Mouse (Mus musculus) liver, embryonic 13.5 days (tissue): ENCODE results near the gene Nvl. TPM values are rescaled to one million over a fixed set of nuclear protein-coding genes. Genes with fewer than 3 reads are reported as not detected.

Source experiments
- ATAC-seq: fragments of 200-750 bp; cut with Nextera tagmentation; 2 replicates; pipeline ENCODE4 v1.8.0; 2017; ENCODE audit warnings: low read depth, mild to moderate bottlenecking, moderate number of reproducible peaks, moderate library complexity
- DNase-seq: peaks from one replicate; pipeline ENCODE4 v3.0.0; 2022
- H3K27ac ChIP-seq: fragments of 300-500 bp; sonication (generic); 2 replicates; pipeline ENCODE4 v1.5.1; 2015; ENCODE audit warnings: moderate library complexity, mild to moderate bottlenecking, inconsistent platforms
- H3K27me3 ChIP-seq: fragments of 300-500 bp; sonication (generic); 2 replicates; pipeline ENCODE4 v1.6.1; 2015; ENCODE audit warnings: mild to moderate bottlenecking, inconsistent platforms
- H3K36me3 ChIP-seq: fragments of 300-500 bp; sonication (generic); 2 replicates; pipeline ENCODE4 v1.6.1; 2015; ENCODE audit warnings: mild to moderate bottlenecking, inconsistent platforms
- H3K4me1 ChIP-seq: fragments of 300-500 bp; sonication (generic); replicated peaks from 2 replicates; pipeline ENCODE4 v1.6.1; 2015; ENCODE audit warnings: inconsistent platforms
- H3K4me2 ChIP-seq: fragments of 300-500 bp; sonication (generic); 2 replicates; pipeline ENCODE4 v1.6.1; 2015; ENCODE audit warnings: inconsistent platforms, mild to moderate bottlenecking, moderate library complexity
- H3K4me3 ChIP-seq: fragments of 300-500 bp; sonication (generic); replicated peaks from 2 replicates; pipeline ENCODE4 v1.5.1; 2015; ENCODE audit warnings: mild to moderate bottlenecking, inconsistent platforms
- H3K9ac ChIP-seq: fragments of 300-500 bp; sonication (generic); 2 replicates; pipeline ENCODE4 v1.6.1; 2015; ENCODE audit warnings: mild to moderate bottlenecking, inconsistent platforms
- H3K9me3 ChIP-seq: fragments of 300-500 bp; sonication (generic); replicated peaks from 2 replicates; pipeline ENCODE4 v1.6.1; 2016; ENCODE audit warnings: inconsistent platforms
- WGBS: fragments of 180-500 bp; shearing (Covaris S2); methylation state at CpG from one replicate; pipeline ENCODE4 v1.1.7; 2015; ENCODE audit not compliant: insufficient replicate concordance; 5-methylcytosine and 5-hydroxymethylcytosine counted together
- polyA plus RNA-seq: library from polyadenylated mRNA; unstranded; fragments of >200 nt; fragmentation: Nextera tagmentation; extraction: Ambion mirVana; gene quantifications from 2 replicates; pipeline ENCODE4 v1.2.1, GENCODE M21; 2015

Gene Nvl
- polyA plus RNA-seq, 1 experiment from 2014 or later, result 13.8 TPM

- 29% methylated on average over 1 of the region's 1 CpGs for WGBS
- Histone ChIP-seq H3K9me3 (no peaks in the 10 kb centered on the region), H3K4me1 (0 out of 2 replicates have a peak, but pooled peaks cover 4% of the 10 kb centered on the region), H3K4me3 (no peak overlapping the region), H3K36me3 (no peaks in the 10 kb centered on the region), H3K9ac (no peak overlapping the region), H3K27me3 (peaks cover 7% of the 10 kb centered on the region; the same call in 1 of the 2 replicates), H3K4me2 (no peak overlapping the region), H3K27ac (no peak overlapping the region)
- DNase-seq (no peak), ATAC-seq (0 out of 2 replicates have a peak, but pooled peaks have one; percentile 39)
Observed at GRCm38 (mm10) chr1:181068344-181068743, 75.7 kb downstream of the Nvl start.

GRCm38 (mm10) chr1:181064648-181065047 lies 79.4 kb downstream of the Nvl start:
- Histone ChIP-seq H3K36me3 (no peaks in the 10 kb centered on the region), H3K4me3 (no peak overlapping the region), H3K9ac (no peak overlapping the region), H3K27me3 (no peaks in the 10 kb centered on the region), H3K4me1 (0 out of 2 replicates have a peak, but pooled peaks cover 4% of the 10 kb centered on the region), H3K27ac (no peak overlapping the region), H3K9me3 (no peaks in the 10 kb centered on the region), H3K4me2 (no peak overlapping the region)
- 74% methylated on average over 6 of the region's 6 CpGs for WGBS
- ATAC-seq, result no peak
- no peak for DNase-seq

- DNase-seq (no peak), ATAC-seq (no peak)
- WGBS, result 57% methylated on average over 2 of the region's 2 CpGs
- Histone ChIP-seq H3K27ac (no peak overlapping the region), H3K4me2 (no peak overlapping the region), H3K27me3 (0 out of 2 replicates have a peak, but pooled peaks cover 3% of the 10 kb centered on the region), H3K4me3 (no peak overlapping the region), H3K4me1 (0 out of 2 replicates have a peak, but pooled peaks cover 4% of the 10 kb centered on the region), H3K9ac (no peak overlapping the region), H3K36me3 (no peaks in the 10 kb centered on the region), H3K9me3 (no peaks in the 10 kb centered on the region)
Observed at GRCm38 (mm10) chr1:181063991-181064390, 80.0 kb downstream of the Nvl start.

- no peak for DNase-seq
- H3K36me3 ChIP-seq, result no peaks in the 10 kb centered on the region
- no peak overlapping the region for H3K9ac ChIP-seq
- no peak overlapping the region for H3K4me2 ChIP-seq
- H3K27ac ChIP-seq, result no peak overlapping the region
- WGBS, result 51% methylated on average over 3 of the region's 3 CpGs
- no peak overlapping the region for H3K4me3 ChIP-seq
- 0 out of 2 replicates have a peak, but pooled peaks cover 3% of the 10 kb centered on the region for H3K27me3 ChIP-seq
- no peak for ATAC-seq
- H3K9me3 ChIP-seq, result no peaks in the 10 kb centered on the region
- no peaks in the 10 kb centered on the region for H3K4me1 ChIP-seq
Observed at GRCm38 (mm10) chr1:181061784-181062485, 82.1 kb downstream of the Nvl start.

GRCm38 (mm10) chr1:181052898-181053297 lies 91.1 kb downstream of the Nvl start:
- ATAC-seq, result no peak
- Histone ChIP-seq H3K4me2 (no peak overlapping the region), H3K27ac (no peak overlapping the region), H3K4me3 (no peak overlapping the region), H3K9me3 (no peaks in the 10 kb centered on the region), H3K27me3 (no peaks in the 10 kb centered on the region), H3K4me1 (no peaks in the 10 kb centered on the region), H3K9ac (no peak overlapping the region), H3K36me3 (no peaks in the 10 kb centered on the region)
- 45% methylated on average over 4 of the region's 4 CpGs for WGBS
- DNase-seq, result no peak

GRCm38 (mm10) chr1:181050937-181051336 lies 93.1 kb downstream of the Nvl start, which contains the start of gene 9130409I23Rik:
Gene 9130409I23Rik (plus strand): TSS chr1:181051237.
- DNase-seq (no peak), ATAC-seq (no peak)
- Histone ChIP-seq H3K27me3 (no peaks in the 10 kb centered on the region), H3K4me3 (no peak within 1 kb of the TSS), H3K4me1 (no peaks in the 10 kb centered on the region), H3K9me3 (no peaks in the 10 kb centered on the region), H3K36me3 (no peaks in the 10 kb centered on the region), H3K4me2 (no peak within 1 kb of the TSS), H3K9ac (no peak within 1 kb of the TSS), H3K27ac (no peak within 1 kb of the TSS)
- 70% methylated on average over 6 of the region's 6 CpGs for WGBS

GRCm38 (mm10) chr1:181049328-181049842 lies 94.6 kb downstream of the Nvl start:
- no peaks in the 10 kb centered on the region for H3K36me3 ChIP-seq
- H3K9me3 ChIP-seq, result no peaks in the 10 kb centered on the region
- no peak overlapping the region for H3K4me2 ChIP-seq
- H3K27me3 ChIP-seq, result 0 out of 2 replicates have a peak, but pooled peaks cover 1% of the 10 kb centered on the region
- H3K27ac ChIP-seq, result no peak overlapping the region
- H3K9ac ChIP-seq, result no peak overlapping the region
- ATAC-seq (no peak), DNase-seq (no peak)
- no peaks in the 10 kb centered on the region for H3K4me1 ChIP-seq
- H3K4me3 ChIP-seq, result no peak overlapping the region

- H3K9ac ChIP-seq, result no peak overlapping the region
- H3K27me3 ChIP-seq, result 0 out of 2 replicates have a peak, but pooled peaks cover 4% of the 10 kb centered on the region
- no peak overlapping the region for H3K27ac ChIP-seq
- no peaks in the 10 kb centered on the region for H3K36me3 ChIP-seq
- no peak overlapping the region for H3K4me3 ChIP-seq
- H3K9me3 ChIP-seq, result no peaks in the 10 kb centered on the region
- ATAC-seq, result no peak
- H3K4me1 ChIP-seq, result no peaks in the 10 kb centered on the region
- H3K4me2 ChIP-seq, result no peak overlapping the region
- DNase-seq, result no peak
- 28% methylated on average over 1 of the region's 1 CpGs for WGBS
Observed at GRCm38 (mm10) chr1:181047520-181047919, 96.5 kb downstream of the Nvl start.

GRCm38 (mm10) chr1:181039652-181040051 lies 104.4 kb downstream of the Nvl start:
- 0 out of 2 replicates have a peak, but pooled peaks have one; percentile 34 for ATAC-seq
- Histone ChIP-seq H3K36me3 (no peaks in the 10 kb centered on the region), H3K4me3 (no peak overlapping the region), H3K27me3 (peaks cover 18% of the 10 kb centered on the region), H3K9ac (no peak overlapping the region), H3K4me2 (no peak overlapping the region), H3K9me3 (no peaks in the 10 kb centered on the region), H3K27ac (no peak overlapping the region), H3K4me1 (peaks cover 18% of the 10 kb centered on the region)
- peak; percentile 22 for DNase-seq
- WGBS, result 5% methylated on average over 4 of the region's 4 CpGs

- no peak overlapping the region for H3K9ac ChIP-seq
- DNase-seq, result no peak
- H3K27me3 ChIP-seq, result peaks cover 14% of the 10 kb centered on the region
- no peak overlapping the region for H3K27ac ChIP-seq
- H3K9me3 ChIP-seq, result no peaks in the 10 kb centered on the region
- WGBS, result 59% methylated on average over 4 of the region's 4 CpGs
- ATAC-seq, result no peak
- no peak overlapping the region for H3K4me3 ChIP-seq
- no peak overlapping the region for H3K4me2 ChIP-seq
- H3K36me3 ChIP-seq, result no peaks in the 10 kb centered on the region
- H3K4me1 ChIP-seq, result peaks cover 18% of the 10 kb centered on the region
Observed at GRCm38 (mm10) chr1:181037623-181038022, 106.4 kb downstream of the Nvl start.
